Mouse (Mus musculus) liver, embryonic 11.5 days (tissue): Measurements from ENCODE around the gene Srrm4. TPM values are rescaled to one million over a fixed set of nuclear protein-coding genes. Genes with fewer than 3 reads are reported as not detected.

Experiments
- ATAC-seq: fragments of 200-750 bp; cut with Nextera tagmentation; replicated peaks from 2 replicates; pipeline ENCODE4 v1.8.0; 2017; ENCODE audit warnings: moderate number of reproducible peaks, mild to moderate bottlenecking, moderate TSS enrichment, moderate library complexity; ENCODE audit not compliant: low FRiP score
- DNase-seq: peaks from one replicate; pipeline ENCODE4 v3.0.0-alpha.2; 2017; ENCODE audit warnings: low spot score
- H3K27ac ChIP-seq: fragments of 300-500 bp; sonication (generic); 2 replicates; pipeline ENCODE4 v1.5.1; 2014; ENCODE audit warnings: mild to moderate bottlenecking, low read depth, low read length, control low read depth
- H3K27me3 ChIP-seq: fragments of 300-500 bp; sonication (generic); replicated peaks from 2 replicates; pipeline ENCODE4 v1.6.1; 2014; ENCODE audit warnings: low read length, mixed read lengths; ENCODE audit not compliant: control insufficient read depth, insufficient read depth
- H3K36me3 ChIP-seq: fragments of 300-500 bp; sonication (generic); 2 replicates; pipeline ENCODE4 v1.6.1; 2014; ENCODE audit warnings: mild to moderate bottlenecking, low read length, moderate library complexity, mixed read lengths; ENCODE audit not compliant: control insufficient read depth, insufficient read depth
- H3K4me1 ChIP-seq: fragments of 300-500 bp; sonication (generic); replicated peaks from 2 replicates; pipeline ENCODE4 v1.6.1; 2014; ENCODE audit warnings: low read length, mixed read lengths; ENCODE audit not compliant: control insufficient read depth, insufficient read depth
- H3K4me2 ChIP-seq: fragments of 300-500 bp; sonication (generic); 2 replicates; pipeline ENCODE4 v1.6.1; 2014; ENCODE audit warnings: mild to moderate bottlenecking, control low read depth, moderate library complexity
- H3K4me3 ChIP-seq: fragments of 300-500 bp; sonication (generic); 2 replicates; pipeline ENCODE4 v1.5.1; 2014; ENCODE audit warnings: low read depth, low read length, control low read depth
- H3K9ac ChIP-seq: fragments of 300-500 bp; sonication (generic); 2 replicates; pipeline ENCODE4 v1.6.1; 2014; ENCODE audit warnings: low read depth, low read length, control low read depth
- H3K9me3 ChIP-seq: fragments of 300-500 bp; sonication (generic); 2 replicates; pipeline ENCODE4 v1.6.1; 2016; ENCODE audit warnings: low read length, inconsistent platforms, mixed read lengths; ENCODE audit not compliant: control insufficient read depth
- WGBS: fragments of 180-500 bp; shearing (Covaris S2); extraction: QIAGEN DNeasy Blood & Tissue Kit; methylation state at CpG from one replicate; pipeline ENCODE4 v1.1.7; 2014; 5-methylcytosine and 5-hydroxymethylcytosine counted together
- polyA plus RNA-seq: library from polyadenylated mRNA; unstranded; fragments of >200 nt; fragmentation: Nextera tagmentation; extraction: Ambion mirVana; gene quantifications from 2 replicates; pipeline ENCODE4 v1.2.1, GENCODE M21; 2014

Gene Srrm4
- polyA plus RNA-seq, 1 experiment from 2014 or later, result 0.11 TPM

GRCm38 (mm10) chr5:116407321-116407720 is 184.3 kb downstream of the Srrm4 start:
- Histone ChIP-seq H3K9ac (no peak overlapping the region), H3K27me3 (no peaks in the 10 kb centered on the region), H3K36me3 (no peaks in the 10 kb centered on the region), H3K4me2 (no peak overlapping the region), H3K27ac (no peak overlapping the region), H3K4me3 (no peak overlapping the region), H3K9me3 (no peaks in the 10 kb centered on the region), H3K4me1 (no peaks in the 10 kb centered on the region)
- DNase-seq (no peak), ATAC-seq (no peak)
- WGBS, result 26% methylated on average over 3 of the region's 4 CpGs

GRCm38 (mm10) chr5:116406507-116406906 is 185.1 kb downstream of the Srrm4 start:
- Histone ChIP-seq H3K4me2 (no peak overlapping the region), H3K9ac (no peak overlapping the region), H3K4me1 (no peaks in the 10 kb centered on the region), H3K4me3 (no peak overlapping the region), H3K27ac (no peak overlapping the region), H3K27me3 (no peaks in the 10 kb centered on the region), H3K36me3 (no peaks in the 10 kb centered on the region), H3K9me3 (no peaks in the 10 kb centered on the region)
- no peak for ATAC-seq
- DNase-seq, result no peak
- 62% methylated on average over 3 of the region's 3 CpGs for WGBS

GRCm38 (mm10) chr5:116405934-116406333 is 185.7 kb downstream of the Srrm4 start:
- Histone ChIP-seq H3K4me2 (no peak overlapping the region), H3K9me3 (no peaks in the 10 kb centered on the region), H3K27ac (no peak overlapping the region), H3K4me3 (no peak overlapping the region), H3K36me3 (no peaks in the 10 kb centered on the region), H3K9ac (no peak overlapping the region), H3K4me1 (no peaks in the 10 kb centered on the region), H3K27me3 (no peaks in the 10 kb centered on the region)
- ATAC-seq (no peak), DNase-seq (no peak)
- 83% methylated on average over 1 of the region's 1 CpGs for WGBS

GRCm38 (mm10) chr5:116404063-116404462 is 187.6 kb downstream of the Srrm4 start:
- no peak overlapping the region for H3K4me2 ChIP-seq
- no peaks in the 10 kb centered on the region for H3K9me3 ChIP-seq
- 82% methylated on average over 2 of the region's 2 CpGs for WGBS
- DNase-seq (no peak), ATAC-seq (no peak)
- no peaks in the 10 kb centered on the region for H3K36me3 ChIP-seq
- H3K4me3 ChIP-seq, result no peak overlapping the region
- H3K27ac ChIP-seq, result no peak overlapping the region
- no peak overlapping the region for H3K9ac ChIP-seq
- H3K4me1 ChIP-seq, result no peaks in the 10 kb centered on the region
- no peaks in the 10 kb centered on the region for H3K27me3 ChIP-seq

- H3K9me3 ChIP-seq, result no peaks in the 10 kb centered on the region
- 84% methylated on average over 3 of the region's 3 CpGs for WGBS
- no peak overlapping the region for H3K27ac ChIP-seq
- ATAC-seq (no peak), DNase-seq (no peak)
- H3K4me2 ChIP-seq, result no peak overlapping the region
- no peaks in the 10 kb centered on the region for H3K27me3 ChIP-seq
- no peak overlapping the region for H3K9ac ChIP-seq
- no peaks in the 10 kb centered on the region for H3K4me1 ChIP-seq
- H3K36me3 ChIP-seq, result no peaks in the 10 kb centered on the region
- H3K4me3 ChIP-seq, result no peak overlapping the region
Measured at GRCm38 (mm10) chr5:116400801-116401200, 190.8 kb downstream of the Srrm4 start.

GRCm38 (mm10) chr5:116400042-116400730 is 191.4 kb downstream of the Srrm4 start:
- no peak overlapping the region for H3K4me2 ChIP-seq
- no peaks in the 10 kb centered on the region for H3K4me1 ChIP-seq
- no peaks in the 10 kb centered on the region for H3K36me3 ChIP-seq
- DNase-seq (no peak), ATAC-seq (no peak)
- H3K9ac ChIP-seq, result no peak overlapping the region
- no peak overlapping the region for H3K4me3 ChIP-seq
- WGBS, result 67% methylated on average over 8 of the region's 8 CpGs
- no peaks in the 10 kb centered on the region for H3K27me3 ChIP-seq
- no peaks in the 10 kb centered on the region for H3K9me3 ChIP-seq
- H3K27ac ChIP-seq, result no peak overlapping the region

- no peak for DNase-seq
- no peak for ATAC-seq
- no peak overlapping the region for H3K27ac ChIP-seq
- no peak overlapping the region for H3K4me3 ChIP-seq
- H3K4me1 ChIP-seq, result no peaks in the 10 kb centered on the region
- WGBS, result 77% methylated on average over 5 of the region's 5 CpGs
- no peaks in the 10 kb centered on the region for H3K9me3 ChIP-seq
- H3K27me3 ChIP-seq, result no peaks in the 10 kb centered on the region
- H3K9ac ChIP-seq, result no peak overlapping the region
- no peak overlapping the region for H3K4me2 ChIP-seq
- no peaks in the 10 kb centered on the region for H3K36me3 ChIP-seq
Measured at GRCm38 (mm10) chr5:116396104-116396503, 195.5 kb downstream of the Srrm4 start.

- ATAC-seq (no peak), DNase-seq (no peak)
- H3K27me3 ChIP-seq, result no peaks in the 10 kb centered on the region
- WGBS, result 78% methylated on average over 9 of the region's 9 CpGs
- no peaks in the 10 kb centered on the region for H3K36me3 ChIP-seq
- H3K27ac ChIP-seq, result no peak overlapping the region
- no peak overlapping the region for H3K4me3 ChIP-seq
- no peaks in the 10 kb centered on the region for H3K4me1 ChIP-seq
- H3K9me3 ChIP-seq, result no peaks in the 10 kb centered on the region
- no peak overlapping the region for H3K4me2 ChIP-seq
- H3K9ac ChIP-seq, result no peak overlapping the region
Measured at GRCm38 (mm10) chr5:116392603-116393002, 199.0 kb downstream of the Srrm4 start.

- Histone ChIP-seq H3K27me3 (no peaks in the 10 kb centered on the region), H3K9me3 (no peaks in the 10 kb centered on the region), H3K4me3 (no peak overlapping the region), H3K9ac (no peak overlapping the region), H3K36me3 (no peaks in the 10 kb centered on the region), H3K4me1 (no peaks in the 10 kb centered on the region), H3K27ac (no peak overlapping the region), H3K4me2 (no peak overlapping the region)
- no peak for DNase-seq
- no peak for ATAC-seq
- WGBS, result 72% methylated on average over 15 of the region's 15 CpGs
Measured at GRCm38 (mm10) chr5:116389856-116390542, 201.6 kb downstream of the Srrm4 start.
